Comparison of ENCODE assay signal across 8 mouse cellular contexts in genomic region chr13:28953581-28953991, GRCm38 (mm10). TPM values are rescaled to one million over a fixed set of nuclear protein-coding genes. Genes with fewer than 3 reads are reported as not detected.
DNase-seq lines count a peak whose midpoint lies in the region; ATAC-seq and TF ChIP-seq lines count a peak whose summit lies in the region.

TSS of gene Sox4 (minus strand) at chr13:28953713.

- TF ChIP-seq POLR2A in bone marrow macrophage, adult 2 months (IDR thresholded peaks at IDR 0.05; ENCODE audit: borderline replicate concordance, low read depth, low read length) = peak; percentile 22; the same call in 1 of the 2 replicates
- TF ChIP-seq POLR2A in embryonic fibroblast, embryonic 13.5 days (IDR thresholded peaks at IDR 0.05; ENCODE audit: low read depth, low read length) = peak; percentile 99

- no peaks in the 10 kb centered on the region for H3K27me3 ChIP-seq in heart, embryonic 11.5 days (ENCODE audit: control insufficient read depth, insufficient read depth, low read length)
- no peaks in the 10 kb centered on the region for H3K27me3 ChIP-seq in kidney, embryonic 15.5 days
- no peaks in the 10 kb centered on the region for H3K27me3 ChIP-seq in limb, embryonic 15.5 days
- no peaks in the 10 kb centered on the region for H3K27me3 ChIP-seq in midbrain, postnatal 0 days (ENCODE audit: insufficient read depth, low read length)

- H3K4me3 ChIP-seq in bone marrow macrophage, adult 2 months (ENCODE audit: insufficient read depth, low read length) = peak within 1 kb of the TSS; percentile 72
- H3K4me3 ChIP-seq in embryonic fibroblast, embryonic 13.5 days (ENCODE audit: insufficient read depth, low read length) = peak within 1 kb of the TSS; percentile 73
- peak within 1 kb of the TSS; percentile 98 for H3K4me3 ChIP-seq in heart, embryonic 11.5 days (ENCODE audit: low read depth, low read length)
- peak within 1 kb of the TSS; percentile 72 for H3K4me3 ChIP-seq in kidney, embryonic 15.5 days (replicated peaks)
- H3K4me3 ChIP-seq in limb, embryonic 15.5 days = peak within 1 kb of the TSS; percentile 81
- peak within 1 kb of the TSS; percentile 99 for H3K4me3 ChIP-seq in midbrain, postnatal 0 days (ENCODE audit: low read depth, low read length)

- H3K36me3 ChIP-seq in heart, embryonic 11.5 days (ENCODE audit: control insufficient read depth, insufficient read depth, low read length) = no peaks in the 10 kb centered on the region
- H3K36me3 ChIP-seq in kidney, embryonic 15.5 days = no peaks in the 10 kb centered on the region
- H3K36me3 ChIP-seq in limb, embryonic 15.5 days = no peaks in the 10 kb centered on the region
- H3K36me3 ChIP-seq in midbrain, postnatal 0 days (ENCODE audit: insufficient read depth, low read length) = no peaks in the 10 kb centered on the region

- peak within 1 kb of the TSS; percentile 100 for H3K9ac ChIP-seq in heart, embryonic 11.5 days (ENCODE audit: low read depth, low read length)
- peak within 1 kb of the TSS; percentile 95 for H3K9ac ChIP-seq in kidney, embryonic 15.5 days
- H3K9ac ChIP-seq in limb, embryonic 15.5 days = peak within 1 kb of the TSS; percentile 93
- H3K9ac ChIP-seq in midbrain, postnatal 0 days (replicated peaks; ENCODE audit: low read length, poor library complexity, severe bottlenecking) = peak within 1 kb of the TSS; percentile 100

- peak within 1 kb of the TSS; percentile 58 for H3K27ac ChIP-seq in bone marrow macrophage, adult 2 months (ENCODE audit: insufficient read depth, low read depth, low read length)
- peak within 1 kb of the TSS; percentile 97 for H3K27ac ChIP-seq in embryonic fibroblast, embryonic 13.5 days (ENCODE audit: insufficient read depth, low read length)
- H3K27ac ChIP-seq in heart, embryonic 11.5 days (ENCODE audit: low read depth, low read length) = peak within 1 kb of the TSS; percentile 100
- peak within 1 kb of the TSS; percentile 99 for H3K27ac ChIP-seq in kidney, embryonic 15.5 days
- H3K27ac ChIP-seq in limb, embryonic 15.5 days = peak within 1 kb of the TSS; percentile 99
- peak within 1 kb of the TSS; percentile 98 for H3K27ac ChIP-seq in midbrain, postnatal 0 days (ENCODE audit: low read depth, low read length)

- peak; percentile 80 for ATAC-seq in heart, embryonic 11.5 days (replicated peaks; ENCODE audit: insufficient number of reproducible peaks, low FRiP score, low TSS enrichment)
- ATAC-seq in kidney, embryonic 15.5 days (replicated peaks; ENCODE audit: low FRiP score) = peak; percentile 86
- peak; percentile 85 for ATAC-seq in limb, embryonic 15.5 days (ENCODE audit: insufficient number of reproducible peaks, low FRiP score, low TSS enrichment, low read depth)
- ATAC-seq in midbrain, postnatal 0 days (ENCODE audit: low FRiP score) = peak; percentile 90

- DNase-seq in 3T3-L1 (ENCODE audit: low read depth, low spot score) = peak; percentile 98
- DNase-seq in midbrain, postnatal 0 days (ENCODE audit: low spot score) = peak; percentile 99
- peak; percentile 91 to 93 for DNase-seq in spleen, postnatal 36 days (ENCODE audit: low spot score in 2 of 2)

- H3K4me2 ChIP-seq in heart, embryonic 11.5 days = peak within 1 kb of the TSS; percentile 63
- H3K4me2 ChIP-seq in kidney, embryonic 15.5 days = peak within 1 kb of the TSS; percentile 65
- H3K4me2 ChIP-seq in limb, embryonic 15.5 days = peak within 1 kb of the TSS; percentile 52
- H3K4me2 ChIP-seq in midbrain, postnatal 0 days (ENCODE audit: low read depth, low read length, poor library complexity, severe bottlenecking) = peak within 1 kb of the TSS; percentile 46

- under 1% methylated on average over 19 of the region's 19 CpGs for WGBS in heart, embryonic 11.5 days (ENCODE audit: insufficient replicate concordance)
- 0% methylated on average over 19 of the region's 19 CpGs for WGBS in kidney, embryonic 15.5 days
- under 1% methylated on average over 19 of the region's 19 CpGs for WGBS in limb, embryonic 15.5 days
- WGBS in midbrain, postnatal 0 days = under 1% methylated on average over 19 of the region's 19 CpGs

- peaks cover 2% of the 10 kb centered on the region for H3K4me1 ChIP-seq in bone marrow macrophage, adult 2 months (ENCODE audit: control insufficient read depth, insufficient read depth, low read length)
- no peaks in the 10 kb centered on the region for H3K4me1 ChIP-seq in embryonic fibroblast, embryonic 13.5 days (ENCODE audit: control insufficient read depth, insufficient read depth, low read length)
- peaks cover 4% of the 10 kb centered on the region for H3K4me1 ChIP-seq in heart, embryonic 11.5 days (ENCODE audit: control insufficient read depth, insufficient read depth, low read length)
- H3K4me1 ChIP-seq in kidney, embryonic 15.5 days = peaks cover 17% of the 10 kb centered on the region
- peaks cover 15% of the 10 kb centered on the region for H3K4me1 ChIP-seq in limb, embryonic 15.5 days
- no peaks in the 10 kb centered on the region for H3K4me1 ChIP-seq in midbrain, postnatal 0 days (ENCODE audit: insufficient read depth, low read length)

- no peaks in the 10 kb centered on the region for H3K9me3 ChIP-seq in heart, embryonic 11.5 days (replicated peaks; ENCODE audit: control insufficient read depth, low read length)
- H3K9me3 ChIP-seq in kidney, embryonic 15.5 days (replicated peaks) = no peaks in the 10 kb centered on the region
- H3K9me3 ChIP-seq in limb, embryonic 15.5 days = no peaks in the 10 kb centered on the region
- H3K9me3 ChIP-seq in midbrain, postnatal 0 days (ENCODE audit: low read length) = no peaks in the 10 kb centered on the region

- TF ChIP-seq CTCF in bone marrow macrophage, adult 2 months (IDR thresholded peaks at IDR 0.05; ENCODE audit: low read depth, low read length) = no peak
- TF ChIP-seq CTCF in embryonic fibroblast, embryonic 13.5 days (IDR thresholded peaks at IDR 0.05; ENCODE audit: borderline replicate concordance, insufficient read depth, low read length) = no peak
- TF ChIP-seq CTCF in midbrain, postnatal 0 days (IDR thresholded peaks at IDR 0.05) = no peak

RNA-seq across cellular contexts. Expression of gene Sox4, which starts in this region (rescaled TPM):
- 0.88 and 1.0 TPM in 2 replicates for polyA plus RNA-seq in bone marrow macrophage, adult 2 months (2012; ENCODE audit: insufficient read depth, insufficient read length, missing spikeins)
- 78.8 and 116 TPM in 2 replicates for polyA plus RNA-seq in embryonic fibroblast, embryonic 13.5 days (2011; ENCODE audit: insufficient read length, low read depth, missing spikeins)
- 45.6 and 47.0 TPM in 2 replicates for polyA plus RNA-seq in heart, embryonic 11.5 days (2014; fragmentation: Nextera tagmentation; extraction: Ambion mirVana)
- polyA plus RNA-seq in kidney, embryonic 15.5 days (2015; fragmentation: Nextera tagmentation; extraction: Ambion mirVana) = 49.0 and 50.1 TPM in 2 replicates
- 38.0 and 46.2 TPM in 2 replicates for polyA plus RNA-seq in limb, embryonic 15.5 days (2015; fragmentation: Nextera tagmentation; extraction: Ambion mirVana)
- 169 and 203 TPM in 2 replicates for total RNA-seq in midbrain, postnatal 0 days (2014; rRNA removed)
- 115 and 135 TPM in 2 replicates for polyA plus RNA-seq in midbrain, postnatal 0 days (2015; fragmentation: Nextera tagmentation; extraction: Ambion mirVana)

Comparison
In these comparisons a context has a peak if more than half of its experiments do, and no peak if none do; other contexts are left out.
1. Peak in every context shown above with its lines: DNase-seq, ATAC-seq, H3K4me3 ChIP-seq and H3K27ac ChIP-seq.
2. RNA of gene Sox4 (polyA plus RNA-seq): 115 to 135 TPM in midbrain, postnatal 0 days, 78.8 to 116 TPM in embryonic fibroblast, embryonic 13.5 days, 49.0 to 50.1 TPM in kidney, embryonic 15.5 days, 45.6 to 47.0 TPM in heart, embryonic 11.5 days and 38.0 to 46.2 TPM in limb, embryonic 15.5 days; 0.88 to 1.0 TPM in bone marrow macrophage, adult 2 months; every median in the first group is over 10 times any median in the second.